Mouse (Mus musculus) CD4-positive, CD25-positive, alpha-beta regulatory T cell, adult 4 months (primary cell): ENCODE measurements around the gene Tex50. TPM values are rescaled to one million over a fixed set of nuclear protein-coding genes. Genes with fewer than 3 reads are reported as not detected.
"Not testable (repeated sequence)": the region's sequence is repeated elsewhere in the genome, so short reads cannot be mapped to it uniquely, and the experiment has no call there.

Experiments used
- ATAC-seq: one replicate; pipeline ENCODE4 v1.8.0; 2017
- polyA plus RNA-seq, 2 experiments: library from polyadenylated mRNA; unstranded; fragments of 100-300 nt; shearing (Covaris generic); gene quantifications; one replicate each; pipeline ENCODE4 v1.2.1; 2017

The Tex50 gene
- not detected for polyA plus RNA-seq

DNA sequence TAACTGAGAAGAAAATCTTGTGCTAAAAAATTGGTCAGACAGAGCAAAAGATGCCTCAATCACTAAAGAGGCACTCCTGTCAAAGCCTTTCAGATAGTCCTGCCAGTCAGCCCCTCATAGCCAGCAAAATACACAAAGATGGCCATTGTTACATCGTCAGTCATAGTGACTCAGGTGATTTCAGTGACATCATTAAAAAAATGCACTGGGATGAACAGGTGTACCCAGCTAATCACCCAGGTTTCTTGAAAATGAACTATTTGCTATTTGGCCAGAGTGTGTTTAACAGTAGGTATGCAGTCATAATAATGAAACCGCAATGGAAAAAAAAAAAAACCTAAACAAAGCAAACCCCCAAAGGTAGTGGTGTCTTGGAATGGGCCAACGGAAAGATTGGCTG lies at the start of gene Tex50:
Gene Tex50, minus strand, starts transcription at position 101 of the 400 bp plus-strand sequence.
- ATAC-seq: no peak

DNA sequence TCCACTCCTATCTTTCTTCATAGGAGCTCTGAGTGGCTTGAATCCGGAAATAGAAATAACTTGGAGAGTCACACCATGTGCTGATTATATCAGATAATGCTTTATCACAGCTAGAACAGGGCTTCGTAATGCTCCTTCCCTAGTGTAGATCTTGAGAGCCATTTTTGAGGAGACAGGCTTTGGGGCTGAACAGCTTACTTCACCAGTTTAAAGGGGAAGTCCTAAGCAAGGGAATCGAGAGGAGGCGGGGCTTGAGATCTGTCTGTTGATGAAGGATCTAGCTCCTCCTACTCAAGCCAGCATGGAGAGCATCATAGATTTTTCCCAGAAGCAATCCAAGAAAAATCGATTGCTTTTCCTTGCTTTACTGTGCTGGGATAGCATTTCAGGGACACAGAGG lies 40.7 kb upstream of the Tex50 start:
- no peak for ATAC-seq

DNA sequence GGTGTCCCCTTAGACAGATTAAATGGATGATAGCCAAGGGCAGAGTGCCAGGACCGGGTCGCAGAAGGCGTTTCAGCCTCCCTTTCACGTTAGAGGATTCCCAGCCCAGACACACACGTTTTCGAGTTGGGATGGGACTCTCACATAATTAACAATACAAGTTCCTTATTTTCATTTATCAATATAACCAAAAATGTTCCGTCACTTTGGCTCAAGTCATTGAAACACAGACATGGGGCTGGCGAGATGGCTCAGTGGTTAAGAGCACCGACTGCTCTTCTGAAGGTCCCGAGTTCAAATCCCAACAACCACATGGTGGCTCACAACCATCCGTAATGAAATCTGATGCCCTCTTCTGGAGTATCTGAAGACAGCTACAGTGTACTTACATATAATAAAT lies 37.2 kb upstream of the Tex50 start:
- ATAC-seq: not testable (repeated sequence)

DNA sequence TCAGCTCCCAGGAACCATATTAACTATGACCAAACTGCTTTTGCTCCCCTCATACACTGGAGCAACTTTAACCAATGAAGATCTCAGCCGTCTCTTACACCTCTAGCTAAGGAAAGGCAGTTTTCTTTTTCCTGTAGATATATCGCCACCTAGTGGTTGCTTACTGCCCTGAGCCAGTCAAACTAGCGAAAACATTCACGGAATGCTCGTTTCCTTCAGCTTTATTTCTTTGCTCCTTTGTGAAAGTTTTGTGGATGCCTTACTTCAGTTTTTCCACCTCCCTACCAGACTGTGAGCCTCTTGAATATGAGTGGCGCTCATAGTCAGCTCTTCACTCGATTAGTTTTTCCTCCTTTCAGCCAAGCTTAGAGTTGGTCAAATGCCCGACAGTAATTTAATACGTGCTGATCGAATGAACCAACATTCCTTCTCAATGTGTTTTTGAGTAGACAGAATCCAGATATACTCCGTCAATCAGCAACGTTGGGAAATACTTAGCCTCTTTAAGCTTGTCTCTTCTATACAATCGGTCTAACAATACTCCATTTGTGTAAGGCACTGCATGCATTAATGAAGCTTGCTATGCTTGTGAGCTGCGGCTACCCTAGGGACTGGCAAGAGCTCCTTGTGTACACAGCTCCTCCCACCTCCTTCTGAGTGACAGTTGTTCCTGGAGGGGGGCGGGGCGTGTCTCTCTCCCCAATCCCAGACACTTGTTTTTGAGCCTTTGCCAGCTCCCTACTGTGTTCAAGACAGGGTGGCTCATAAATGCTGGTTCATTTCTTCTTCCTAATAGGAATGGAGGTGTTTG lies 36.6 kb upstream of the Tex50 start:
- ATAC-seq: peak; percentile 90

DNA sequence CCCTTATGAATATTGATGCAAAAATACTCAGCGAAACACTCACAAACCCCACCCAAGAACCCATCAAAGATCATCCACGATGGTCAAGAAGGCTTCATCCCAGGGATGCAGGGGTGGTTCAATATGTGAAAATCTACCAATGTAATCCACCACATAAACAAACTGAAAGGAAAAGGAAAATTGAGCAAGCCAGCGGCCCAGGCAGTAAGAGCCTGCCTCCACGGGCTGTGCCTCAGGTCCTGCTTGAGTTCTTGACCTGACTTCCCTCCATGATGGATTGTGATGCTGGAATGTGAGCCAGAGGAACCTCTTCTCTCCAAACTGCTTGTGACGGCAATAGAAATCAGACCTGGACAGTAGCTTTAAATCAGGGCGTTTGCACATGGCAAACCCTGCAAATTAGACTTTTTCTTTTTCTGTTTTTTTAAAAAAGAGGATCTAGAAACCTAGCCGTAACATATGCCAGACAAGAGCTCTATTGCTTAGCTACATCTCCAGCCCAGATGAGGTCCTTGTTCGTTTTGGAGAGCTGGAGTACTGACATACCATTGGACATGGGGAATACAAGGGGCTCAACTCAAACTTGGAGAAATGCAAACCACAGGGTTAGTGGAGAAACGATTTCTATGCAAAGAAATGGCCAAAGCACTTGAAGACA lies 31.3 kb upstream of the Tex50 start:
- no peak for ATAC-seq

DNA sequence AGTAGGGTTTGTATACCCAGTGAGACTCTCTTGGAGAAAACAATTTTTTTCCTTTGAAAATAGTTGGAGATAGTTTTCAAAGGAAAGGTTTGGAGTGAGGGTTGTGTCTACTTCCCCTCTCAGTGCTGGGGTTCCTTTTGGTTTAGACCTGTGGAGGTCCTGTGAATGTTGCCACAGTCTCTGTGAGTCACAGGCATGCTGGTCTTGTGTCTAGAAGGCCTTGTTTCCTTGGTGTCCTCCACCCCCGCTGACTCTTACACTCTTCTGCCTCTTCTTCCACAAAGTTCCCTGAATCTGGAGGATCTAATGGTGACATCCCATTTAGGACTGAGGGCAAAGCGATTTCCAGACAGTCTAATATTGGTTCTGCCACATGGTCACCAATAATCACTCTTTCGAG lies 26.3 kb upstream of the Tex50 start:
- no peak for ATAC-seq

DNA sequence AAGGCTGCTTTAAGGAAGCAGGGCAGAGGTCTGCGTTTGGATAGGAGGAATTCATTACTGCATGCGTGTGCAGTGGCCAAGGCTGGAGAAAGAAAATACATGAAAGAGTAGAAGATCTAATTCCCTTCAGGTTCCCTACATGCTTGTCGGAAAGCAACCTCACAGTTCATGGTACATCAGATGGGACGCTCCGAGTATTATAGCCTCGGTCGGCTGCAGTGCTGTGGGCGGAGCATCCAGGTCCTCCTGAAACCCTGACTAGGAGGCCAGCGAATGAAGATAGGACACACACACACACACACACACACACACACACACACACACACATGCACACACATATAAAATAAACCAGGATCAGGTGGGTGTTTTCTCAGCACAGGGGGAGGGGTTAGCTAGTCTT lies 24.6 kb upstream of the Tex50 start:
- no peak for ATAC-seq

DNA sequence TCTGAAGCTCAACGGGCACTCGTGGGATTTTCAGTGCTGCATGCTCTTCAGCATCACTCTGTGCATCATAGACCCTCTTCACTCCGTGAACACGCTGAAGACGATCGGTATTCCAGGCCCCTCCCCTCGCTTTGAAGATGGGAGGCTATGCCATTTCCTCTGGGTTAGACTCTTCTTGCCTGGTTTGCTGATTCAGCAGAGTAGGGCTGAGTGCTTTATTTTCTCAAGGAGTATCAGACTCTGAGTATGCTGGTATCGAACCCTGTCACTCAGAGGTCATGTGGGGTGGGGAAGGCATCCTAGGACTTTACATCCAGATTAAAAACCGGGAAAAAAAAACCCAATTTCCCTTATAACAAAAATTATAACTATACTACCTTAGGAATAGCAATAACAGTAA lies 23.3 kb upstream of the Tex50 start:
- no peak for ATAC-seq

DNA sequence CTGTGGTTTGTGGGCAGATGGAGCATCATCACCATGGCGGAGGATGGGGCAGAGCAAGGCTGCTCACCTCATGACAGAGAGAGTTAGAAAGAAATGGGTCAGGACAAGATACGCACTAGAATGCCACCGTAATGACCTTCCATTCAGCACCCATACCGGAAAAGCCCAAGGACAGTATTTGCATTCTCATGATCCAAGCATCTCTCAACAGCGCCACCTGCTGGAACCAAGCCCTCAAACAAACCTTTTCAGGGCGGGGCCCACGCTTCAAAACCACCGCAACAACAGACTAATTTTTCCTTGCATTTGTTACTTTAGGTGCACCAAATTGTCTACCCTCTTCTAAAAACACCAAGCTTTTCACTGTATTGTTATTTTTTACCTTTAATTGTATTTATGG lies 21.6 kb upstream of the Tex50 start:
- peak; percentile 78 for ATAC-seq

DNA sequence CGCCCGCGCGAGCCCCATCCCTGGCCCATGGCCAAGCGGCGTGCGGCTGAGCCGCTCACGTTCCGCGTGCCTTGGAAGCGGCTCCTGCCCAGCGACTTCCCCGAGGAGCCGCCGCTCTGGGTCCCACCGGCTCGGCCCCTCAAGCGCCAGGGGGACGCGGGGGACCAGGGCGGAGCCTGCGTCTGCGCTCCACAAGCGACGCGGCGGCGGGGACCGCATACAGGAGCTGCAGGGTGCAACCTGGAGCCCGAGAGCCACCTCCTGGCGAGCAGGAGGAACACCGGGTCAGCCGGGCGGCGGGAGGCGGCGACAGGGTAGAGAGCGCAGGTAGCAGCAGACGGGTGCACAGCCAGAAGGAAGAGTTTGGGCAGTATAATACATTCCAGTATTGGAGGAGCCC lies 11.5 kb upstream of the Tex50 start:
- ATAC-seq: peak; percentile 95

DNA sequence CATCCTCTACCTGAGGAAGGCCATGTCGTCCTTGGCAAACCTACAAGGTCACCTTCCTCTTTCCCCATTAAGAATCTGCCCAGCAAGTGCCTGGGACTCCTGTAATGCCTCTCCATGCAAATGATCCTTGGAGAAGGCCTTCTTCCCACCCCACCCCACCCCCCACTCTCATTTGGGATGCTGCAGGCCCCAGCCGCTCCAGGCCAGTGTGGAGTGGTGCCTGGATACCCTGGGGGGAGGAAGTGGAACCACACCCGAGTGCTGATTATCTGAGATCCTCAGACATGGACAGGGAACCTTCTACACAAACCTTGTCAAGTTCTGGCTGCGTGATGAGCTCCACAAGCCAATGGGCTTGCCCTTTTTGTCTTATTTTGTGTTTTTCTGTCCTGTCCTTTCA lies 1.2 kb upstream of the Tex50 start:
- ATAC-seq: no peak

DNA sequence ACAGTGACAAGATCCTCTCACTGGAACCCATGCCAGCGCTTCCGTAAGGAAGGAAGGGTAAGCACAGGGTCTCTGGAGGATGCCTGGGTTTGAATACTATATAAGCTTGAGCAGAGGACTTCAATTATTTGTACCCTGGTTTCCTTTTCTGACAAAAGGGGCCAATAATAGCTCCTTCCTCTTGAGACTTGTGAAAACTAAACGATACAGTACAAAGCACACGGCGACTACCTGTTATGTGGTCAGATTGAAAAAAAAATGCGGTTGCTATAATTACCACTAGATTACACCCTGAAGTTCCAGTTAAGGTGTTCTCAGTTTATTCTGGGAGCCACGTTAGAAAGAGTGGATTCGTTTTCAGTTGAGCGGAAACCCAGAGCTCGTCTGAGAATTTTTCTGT lies 2.6 kb downstream of the Tex50 start:
- peak; percentile 32 for ATAC-seq

DNA sequence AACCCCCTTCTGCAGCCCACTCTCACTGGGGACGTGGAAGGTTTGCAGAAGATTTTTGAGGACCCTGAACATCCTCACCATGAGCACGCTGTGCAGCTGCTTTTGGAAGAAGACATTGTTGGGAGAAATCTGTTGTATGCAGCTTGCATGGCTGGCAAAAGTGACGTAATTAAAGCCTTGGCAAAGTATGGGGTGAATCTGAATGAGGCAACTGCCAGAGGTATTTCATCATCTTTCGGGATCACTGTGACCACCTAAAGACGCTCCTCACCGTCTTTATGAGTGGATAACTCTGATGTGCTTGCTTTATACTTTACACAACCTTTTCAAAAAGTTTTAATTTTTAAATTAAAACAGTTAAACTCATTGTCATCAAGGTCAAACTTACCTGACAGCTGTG lies 8.0 kb downstream of the Tex50 start:
- ATAC-seq: no peak

DNA sequence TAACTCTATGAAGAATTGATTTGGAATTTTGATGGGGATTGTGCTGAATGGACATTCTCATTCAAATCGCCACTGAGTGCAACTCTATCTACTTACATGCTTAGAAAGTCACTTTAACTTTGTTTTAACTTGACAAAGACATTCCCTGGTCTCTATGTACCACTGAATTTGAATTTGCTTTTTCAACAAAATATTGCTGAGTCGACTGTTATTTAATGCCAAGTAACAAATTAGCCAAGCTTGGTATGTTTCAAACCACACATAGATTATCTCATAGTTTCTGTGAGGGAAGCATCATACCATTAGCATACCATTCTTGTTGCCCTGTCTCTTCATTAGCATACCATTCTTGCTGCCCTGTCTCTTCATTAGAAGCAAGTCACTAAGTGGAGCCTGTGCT lies 11.2 kb downstream of the Tex50 start:
- no peak for ATAC-seq

DNA sequence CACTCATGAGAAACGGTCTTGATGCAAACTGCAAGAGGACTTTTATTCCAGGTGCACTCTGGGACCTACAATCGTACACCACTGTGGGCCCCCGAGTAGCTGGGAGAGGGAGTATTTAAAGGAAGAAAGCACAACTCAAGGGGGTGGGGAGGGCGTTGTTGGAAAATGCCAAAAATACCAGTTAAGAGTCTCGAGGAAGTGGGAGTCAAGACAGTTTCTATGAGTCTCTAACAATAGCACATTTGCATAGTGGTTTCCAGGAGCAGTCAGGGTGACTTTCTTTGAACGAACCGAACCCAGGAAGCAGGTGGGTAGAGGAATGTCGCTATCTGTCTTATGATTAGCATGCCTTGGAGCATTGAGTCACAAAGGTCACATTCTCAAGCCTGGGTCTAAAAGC lies 13.5 kb downstream of the Tex50 start:
- ATAC-seq: not testable (repeated sequence)

DNA sequence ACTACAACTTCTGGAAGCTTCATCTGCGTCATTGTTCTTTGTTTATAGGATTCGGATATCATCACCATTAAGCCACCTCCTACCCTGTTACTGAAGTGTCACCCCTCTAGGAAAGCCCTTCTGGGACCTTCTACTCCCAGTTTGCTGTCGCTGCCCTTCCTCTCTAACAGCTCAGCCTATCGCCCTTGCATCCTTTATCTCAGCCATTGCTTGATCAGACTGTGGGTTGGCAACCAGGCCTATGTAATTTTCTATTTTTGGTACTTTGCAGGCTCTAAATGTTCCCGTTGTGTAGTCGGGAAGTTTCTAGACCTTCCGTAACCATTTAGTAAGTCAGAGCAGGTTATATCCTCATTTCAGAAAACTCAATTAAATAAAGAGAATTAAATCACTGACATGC lies 15.9 kb downstream of the Tex50 start:
- no peak for ATAC-seq

DNA sequence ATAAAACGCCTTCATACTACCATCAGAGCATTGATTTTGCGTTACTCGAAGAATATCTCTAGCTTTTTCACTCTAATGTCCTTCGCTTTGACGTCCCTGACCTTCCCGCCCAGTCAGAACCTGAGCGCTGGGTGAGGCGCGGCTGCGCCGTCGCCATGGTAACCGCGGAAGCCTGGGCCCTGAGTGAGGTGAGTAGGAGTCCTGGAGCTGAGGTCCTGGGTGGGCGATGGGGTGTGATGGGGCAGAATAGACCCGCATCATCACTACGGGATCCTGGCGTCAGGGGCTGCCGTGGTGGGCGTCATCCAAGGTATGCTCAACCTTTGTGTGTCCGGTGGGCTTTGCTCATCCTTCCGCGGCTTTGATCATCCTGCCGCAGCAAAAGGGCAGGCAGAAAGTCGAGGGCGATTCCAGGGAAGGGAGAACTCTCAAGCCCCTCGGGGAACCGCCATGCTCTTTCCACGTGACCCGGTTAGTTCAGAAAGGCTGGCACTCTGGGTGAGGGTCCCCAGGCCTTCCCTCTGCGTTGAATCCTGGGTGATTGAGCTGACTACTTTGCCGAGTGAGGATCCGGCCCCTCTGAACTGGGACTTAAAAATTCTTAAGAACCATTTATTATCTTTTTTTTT lies 16.5 kb downstream of the Tex50 start, which contains the start of gene Ankrd45:
Gene Ankrd45, plus strand, starts transcription at position 161 of the 629 bp plus-strand sequence.
- ATAC-seq: no peak

DNA sequence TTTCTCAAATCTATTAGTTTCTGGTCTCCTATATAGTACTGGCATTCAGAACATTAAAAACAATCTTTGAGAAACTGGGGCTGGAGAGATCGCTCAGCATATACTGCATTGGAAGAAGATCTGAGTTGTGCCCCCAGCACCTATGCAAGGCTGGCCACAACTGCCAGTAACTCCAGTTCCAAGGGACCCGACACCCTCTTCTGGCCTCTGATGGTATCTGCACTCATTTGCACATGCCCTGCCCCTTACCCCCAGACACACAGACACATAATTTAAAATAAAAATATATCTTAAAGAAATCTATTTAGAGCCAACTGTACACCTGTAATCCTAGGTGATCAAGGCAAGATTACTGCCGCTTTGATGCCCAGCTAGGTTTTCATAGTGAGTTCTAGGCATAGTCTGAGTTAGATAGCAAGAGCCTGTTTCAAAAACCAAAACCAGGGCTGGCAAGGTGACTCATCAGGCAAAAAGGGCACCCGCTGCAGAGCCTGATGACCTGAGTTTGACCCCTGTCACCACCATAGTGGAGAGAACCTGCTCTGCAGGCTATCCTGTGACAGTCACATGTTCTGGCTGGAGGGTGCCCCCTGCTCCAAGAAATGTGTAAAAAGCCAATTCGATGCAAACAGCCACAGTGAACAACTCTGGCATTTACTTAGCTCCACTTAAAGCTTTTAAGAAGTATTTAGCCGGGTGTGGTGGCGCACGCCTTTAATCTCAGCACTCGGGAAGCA lies 18.9 kb downstream of the Tex50 start:
- ATAC-seq: no peak

DNA sequence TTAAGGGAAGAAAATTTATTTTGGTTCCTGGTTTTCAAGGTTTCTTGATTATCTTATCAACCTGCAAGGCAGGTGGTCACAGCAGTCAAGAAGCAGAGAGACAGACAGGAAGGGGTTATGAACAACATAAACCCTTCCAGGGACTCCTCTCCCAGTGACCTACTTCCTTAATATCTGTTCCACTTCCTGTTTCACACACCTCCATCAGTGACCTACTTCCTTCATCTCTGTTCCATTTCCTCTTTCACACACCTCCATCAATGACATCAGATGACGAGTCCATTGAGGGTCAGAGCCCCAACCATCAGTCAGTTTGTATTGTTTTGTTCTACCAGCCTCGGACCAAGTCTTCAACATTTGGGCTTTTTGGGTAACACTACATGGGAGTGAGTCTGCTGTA lies 19.6 kb downstream of the Tex50 start:
- no peak for ATAC-seq

DNA sequence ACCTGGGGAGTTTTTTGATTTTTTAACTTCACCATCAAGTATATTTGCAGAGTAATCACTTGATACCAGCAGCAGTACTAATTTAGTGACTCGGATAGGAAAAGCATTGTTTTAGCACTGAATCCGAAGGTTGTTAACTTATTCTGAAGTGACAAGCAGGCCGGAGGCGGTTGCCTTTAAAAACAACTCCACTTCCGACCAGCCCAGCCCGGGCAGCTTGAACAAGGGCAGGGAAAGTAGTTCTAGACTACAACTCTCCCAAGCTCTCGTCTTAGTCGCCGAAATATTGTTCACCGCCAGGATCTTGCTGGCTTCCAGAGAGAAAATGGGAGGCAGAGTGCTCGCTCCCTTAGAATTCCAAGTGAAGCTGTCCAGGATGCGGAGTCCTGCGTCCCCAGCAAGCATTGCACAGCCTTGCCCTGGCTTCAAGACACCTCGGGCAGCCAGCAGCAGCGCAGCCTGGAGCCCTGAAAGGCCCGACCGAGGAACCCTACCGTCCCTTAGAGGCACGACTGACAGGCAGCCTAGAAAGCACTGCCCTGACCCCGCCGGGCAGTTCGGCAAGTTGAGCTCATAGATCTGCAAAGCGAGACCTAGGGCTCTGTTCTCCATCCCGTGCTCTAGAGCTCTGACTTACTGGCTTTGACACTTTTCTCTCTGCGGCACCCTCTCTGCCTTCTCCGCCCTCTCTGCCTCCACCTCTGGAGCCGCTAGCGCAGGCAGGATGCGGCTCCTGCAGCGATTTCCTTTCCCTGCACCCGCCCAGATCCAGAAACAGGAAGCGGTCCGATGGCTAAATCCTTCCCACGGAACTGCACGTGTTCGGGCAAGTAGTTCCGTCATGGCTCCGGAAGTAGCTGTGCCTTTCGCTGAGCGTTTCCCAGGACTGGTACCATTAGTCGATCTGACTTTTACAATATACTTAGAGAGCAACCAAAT lies 28.1 kb downstream of the Tex50 start, which contains the start of gene Klhl20:
Gene Klhl20, minus strand, starts transcription at position 786 of the 939 bp plus-strand sequence.
- ATAC-seq: peak; percentile 98

DNA sequence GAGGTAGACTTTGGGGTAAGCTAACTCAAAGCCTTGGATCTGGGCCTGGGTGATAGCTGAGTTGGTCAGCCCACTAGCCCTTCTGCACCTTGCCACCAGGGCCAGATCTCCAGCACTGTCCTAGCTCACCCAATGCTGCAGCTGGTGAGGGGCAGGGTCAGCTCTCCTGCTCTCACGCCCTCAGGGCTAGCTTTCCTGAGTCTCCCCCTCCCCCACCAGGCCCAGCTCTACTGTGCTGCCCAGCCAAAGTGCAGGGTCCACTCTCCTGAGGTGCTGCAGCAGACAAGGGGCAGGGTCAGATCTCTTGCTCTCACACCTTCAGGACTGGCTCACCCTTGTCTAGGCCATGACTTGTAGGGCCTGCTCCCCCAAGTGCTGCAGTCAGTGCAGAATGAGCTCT lies 32.7 kb downstream of the Tex50 start:
- ATAC-seq: no peak
